Mouse (Mus musculus) embryo, embryonic 10.5 days (tissue): ENCODE measurements around the gene Lpp.

ENCODE experiments used
- DNase-seq: peaks from one replicate; pipeline ENCODE4 v3.0.0-alpha.2; 2015; ENCODE audit warnings: low spot score

The Lpp gene

DNA sequence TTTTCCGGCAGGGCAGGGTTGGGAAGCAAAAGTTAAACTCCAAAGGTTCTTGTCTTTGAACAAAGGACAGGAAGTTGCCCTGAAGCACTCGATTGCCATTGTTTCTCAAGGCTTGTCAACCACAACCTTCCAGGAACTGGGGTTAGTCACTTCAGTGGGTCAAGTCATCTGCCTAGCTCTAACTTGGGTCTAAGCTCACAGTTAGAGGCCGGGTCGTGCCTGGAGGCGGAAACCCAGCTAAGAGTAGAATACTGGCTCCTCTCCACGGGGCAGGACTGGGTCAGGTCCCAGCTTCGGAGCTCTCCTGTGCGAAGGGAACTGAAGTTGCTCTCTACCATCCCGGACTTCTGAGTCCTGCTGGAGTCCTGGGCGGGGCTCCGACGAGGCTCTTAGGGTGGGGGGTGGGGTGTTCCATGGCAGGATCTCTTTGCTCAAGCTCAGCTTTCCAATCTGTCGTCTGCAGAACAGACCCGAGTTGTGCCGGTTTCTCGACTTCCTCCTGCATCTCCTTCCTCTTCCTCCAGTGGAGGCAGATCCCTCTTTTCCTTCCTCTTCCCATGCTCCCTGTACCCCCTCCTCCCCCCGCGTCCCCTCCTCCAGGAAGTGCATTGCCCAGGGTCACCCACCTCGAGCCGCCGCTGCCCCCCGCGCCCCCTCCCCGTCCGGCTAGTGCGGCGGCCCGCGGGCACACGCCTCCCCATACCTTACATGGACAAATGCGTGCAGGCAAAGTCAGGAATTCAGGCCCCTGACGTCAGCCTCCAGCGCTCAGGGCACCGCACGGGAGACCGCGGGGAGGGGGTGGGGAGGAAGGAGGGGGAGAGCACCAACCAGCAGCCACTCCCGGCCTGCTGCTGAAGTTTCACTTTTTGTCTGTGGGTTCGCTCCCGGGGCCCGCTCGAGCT is at the start of gene Lpp:
TSS of gene Lpp (plus strand) at position 857 of the 905 bp plus-strand sequence.
- DNase-seq, result peak; percentile 91

- peak; percentile 44 for DNase-seq
These were observed 45.5 kb upstream of the Lpp start for GRCm38 (mm10) chr16:24347582-24348411.

GRCm38 (mm10) chr16:24350306-24350705 is 43.0 kb upstream of the Lpp start:
- DNase-seq, result no peak

GRCm38 (mm10) chr16:24350751-24351150 is 42.6 kb upstream of the Lpp start:
- DNase-seq, result no peak

DNA sequence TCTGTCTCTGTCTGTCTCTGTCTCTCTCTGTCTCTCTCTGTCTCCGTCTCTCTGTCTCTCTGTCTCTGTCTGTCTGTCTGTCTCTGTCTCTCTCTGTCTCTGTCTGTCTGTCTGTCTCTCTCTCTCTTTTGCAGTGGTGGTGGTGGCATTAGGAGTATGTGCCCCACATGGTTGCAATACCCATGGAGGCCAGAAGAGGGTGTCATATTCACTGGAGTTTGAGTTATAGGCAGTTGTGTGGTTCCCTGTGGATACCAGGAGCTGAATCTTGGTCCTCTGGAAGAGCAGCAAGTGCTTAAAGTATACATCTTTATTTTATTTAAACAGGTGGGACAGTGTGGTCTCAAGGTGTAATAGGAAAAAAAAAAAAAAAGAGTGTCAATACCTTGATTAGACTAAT is 41.5 kb upstream of the Lpp start:
- DNase-seq, result no peak

GRCm38 (mm10) chr16:24353816-24354215 is 39.5 kb upstream of the Lpp start:
- no peak for DNase-seq

DNA sequence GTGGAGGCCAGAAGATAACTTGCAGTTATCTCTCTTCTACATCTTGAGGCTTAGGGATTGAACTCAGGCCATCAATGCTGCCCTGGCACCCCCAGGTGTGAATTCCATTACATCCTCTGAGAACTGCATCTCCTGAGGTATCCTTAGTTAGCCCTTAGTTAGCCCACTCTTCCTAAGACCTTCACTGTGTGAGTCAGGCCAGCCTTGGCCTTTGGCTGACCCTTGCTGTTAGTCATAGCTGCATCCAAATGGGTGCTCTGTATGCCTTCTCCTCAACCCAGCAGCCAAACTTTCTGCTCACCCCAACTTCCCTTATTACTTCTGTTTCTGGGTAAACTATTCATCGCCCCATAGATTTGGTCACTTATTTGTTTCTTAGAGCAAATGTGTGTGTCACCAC is 31.6 kb upstream of the Lpp start:
- DNase-seq, result no peak

- no peak for DNase-seq
These were observed 29.1 kb upstream of the Lpp start for GRCm38 (mm10) chr16:24364030-24364687.

GRCm38 (mm10) chr16:24365900-24366299 is 27.4 kb upstream of the Lpp start:
- no peak for DNase-seq

DNA sequence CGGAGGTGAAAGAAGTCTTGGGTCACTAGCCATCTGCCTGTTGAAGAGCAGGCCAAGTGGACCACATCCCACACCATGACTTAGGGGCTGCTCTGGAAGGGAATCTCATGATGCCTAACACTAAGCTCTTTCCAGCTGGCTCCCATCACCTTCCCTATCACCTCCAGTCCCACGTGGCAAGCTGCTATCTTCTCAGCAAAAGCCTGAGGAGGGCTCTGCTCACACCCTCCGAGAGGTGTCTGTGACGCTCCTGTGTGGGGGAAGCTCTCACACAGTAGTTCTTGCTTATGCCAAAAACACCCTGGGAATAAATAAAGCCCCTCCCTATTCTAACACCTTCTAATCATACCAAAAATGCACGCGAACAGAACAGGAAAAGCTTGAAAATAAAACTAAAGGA is 26.2 kb upstream of the Lpp start:
- DNase-seq, result no peak

- DNase-seq, result no peak
These were observed 25.8 kb upstream of the Lpp start for GRCm38 (mm10) chr16:24367506-24367905.

DNA sequence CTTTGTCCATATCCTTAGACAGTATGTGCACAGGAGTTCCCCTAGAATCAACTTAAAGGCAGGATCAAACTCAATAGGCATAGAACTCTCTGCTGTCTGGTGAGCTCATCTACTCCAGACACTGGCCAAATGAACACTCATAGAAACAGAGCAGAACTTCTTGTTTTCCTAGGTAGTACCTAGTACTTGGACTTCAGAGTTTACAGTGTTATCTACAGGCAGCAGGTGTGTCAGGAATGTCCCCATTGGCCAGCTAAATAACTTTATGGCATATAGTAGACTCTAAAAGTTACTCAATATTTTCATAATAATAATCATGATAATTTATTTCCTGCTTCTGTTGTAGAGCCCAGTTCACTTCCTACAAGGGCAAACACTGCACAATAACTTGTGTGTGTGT is 16.8 kb upstream of the Lpp start:
- DNase-seq, result no peak

DNA sequence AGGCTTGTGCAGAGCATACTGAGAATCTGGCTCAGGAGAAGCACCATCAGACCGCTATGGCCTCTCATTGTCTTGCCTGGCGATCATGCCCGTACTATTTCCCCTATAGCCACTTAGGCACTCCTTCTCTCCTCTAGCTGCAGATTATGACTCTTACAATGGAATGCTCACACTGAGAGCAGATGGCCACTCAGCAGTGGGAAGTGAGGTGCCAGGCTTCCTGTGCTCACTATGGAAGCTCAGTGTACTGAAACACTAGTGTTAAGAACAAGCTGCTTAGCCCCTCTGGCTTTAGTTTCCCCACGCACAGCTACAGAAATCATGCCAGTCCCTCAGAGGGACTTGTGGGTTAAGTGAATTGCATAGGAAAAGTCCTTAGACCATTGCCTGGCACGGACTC is 2.7 kb upstream of the Lpp start:
- no peak for DNase-seq

DNA sequence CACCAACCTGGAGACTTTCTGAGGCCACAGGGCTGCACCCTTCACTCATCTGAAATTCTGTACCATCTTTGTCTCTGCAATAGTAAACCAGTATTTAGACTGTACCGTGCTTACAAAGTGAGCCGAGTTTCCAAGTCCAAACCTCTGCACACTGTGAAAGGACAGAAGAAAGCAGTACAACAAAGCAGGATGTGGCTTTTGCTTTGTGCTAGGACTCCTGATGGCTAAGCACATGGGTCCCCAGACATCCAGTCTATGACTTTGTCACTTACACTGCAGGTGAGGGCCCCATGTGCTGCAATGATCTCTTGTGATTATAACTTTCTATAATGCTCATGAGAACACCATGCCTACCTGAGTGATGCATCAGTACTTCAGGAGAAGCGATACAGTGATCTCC is 2.2 kb upstream of the Lpp start:
- DNase-seq, result no peak

GRCm38 (mm10) chr16:24391901-24392300 is 1.4 kb upstream of the Lpp start:
- DNase-seq, result no peak

GRCm38 (mm10) chr16:24393556-24394210 is 376 bp downstream of the Lpp start:
- DNase-seq, result no peak

DNA sequence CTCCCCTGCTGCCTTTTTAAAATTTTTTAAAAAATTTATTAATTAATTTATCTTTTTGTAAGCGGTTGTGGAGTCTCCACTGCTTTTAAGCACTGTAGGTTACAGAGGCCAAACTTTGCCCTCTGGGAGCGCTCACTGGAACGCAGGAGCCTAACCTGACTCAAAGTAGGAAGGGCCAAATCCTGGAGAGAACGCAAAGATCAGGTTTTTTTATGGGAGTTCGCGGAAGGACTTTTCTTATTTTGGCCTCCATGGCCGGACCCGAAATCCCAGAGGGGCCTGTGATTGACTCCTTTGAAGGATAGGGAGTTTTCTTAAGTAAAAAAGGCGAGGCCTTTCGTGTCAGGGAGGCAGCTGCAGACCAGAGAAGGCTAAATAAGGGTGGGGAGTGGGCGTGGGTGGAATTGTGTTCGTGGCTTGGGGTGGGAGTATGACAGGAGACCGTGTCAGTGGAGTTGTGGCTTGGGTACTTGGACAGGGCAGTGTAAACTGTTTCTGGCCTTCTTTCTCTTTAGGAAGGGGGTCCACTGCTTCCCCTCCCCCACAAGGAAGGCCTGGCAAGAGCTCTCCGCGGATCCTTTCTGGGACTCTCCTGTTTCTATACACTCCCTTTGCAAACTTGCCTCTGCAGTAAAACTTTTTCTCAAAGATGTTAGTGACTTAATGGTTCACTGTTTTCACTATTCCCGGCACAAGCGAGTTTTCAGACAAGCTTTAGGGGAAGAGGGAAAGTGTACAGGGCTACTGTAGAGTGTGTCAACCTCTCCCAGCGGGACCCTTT is 1.1 kb downstream of the Lpp start:
- DNase-seq, result peak; percentile 62

- DNase-seq, result no peak
These were observed 1.8 kb downstream of the Lpp start for GRCm38 (mm10) chr16:24395100-24395499.

DNA sequence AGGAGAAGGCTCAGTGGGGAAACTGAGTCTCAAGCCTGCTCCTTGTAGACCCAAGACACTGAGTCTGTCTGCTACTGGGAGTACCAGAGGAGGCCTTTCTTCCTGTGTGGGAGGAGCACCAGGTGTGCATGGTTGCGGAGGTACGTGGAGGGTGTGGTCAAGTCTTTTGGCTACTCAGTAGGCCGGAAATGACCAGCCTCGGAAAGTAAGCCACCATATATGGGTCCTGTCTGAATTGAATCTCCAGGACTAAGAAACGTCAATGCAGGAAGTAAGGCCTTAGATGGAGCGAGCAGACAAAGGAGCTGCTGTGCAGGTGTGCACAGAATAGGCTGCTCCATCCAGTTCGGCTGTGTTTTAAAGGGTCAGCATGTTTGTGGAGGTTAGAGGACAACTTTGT is 3.2 kb downstream of the Lpp start:
- no peak for DNase-seq

DNA sequence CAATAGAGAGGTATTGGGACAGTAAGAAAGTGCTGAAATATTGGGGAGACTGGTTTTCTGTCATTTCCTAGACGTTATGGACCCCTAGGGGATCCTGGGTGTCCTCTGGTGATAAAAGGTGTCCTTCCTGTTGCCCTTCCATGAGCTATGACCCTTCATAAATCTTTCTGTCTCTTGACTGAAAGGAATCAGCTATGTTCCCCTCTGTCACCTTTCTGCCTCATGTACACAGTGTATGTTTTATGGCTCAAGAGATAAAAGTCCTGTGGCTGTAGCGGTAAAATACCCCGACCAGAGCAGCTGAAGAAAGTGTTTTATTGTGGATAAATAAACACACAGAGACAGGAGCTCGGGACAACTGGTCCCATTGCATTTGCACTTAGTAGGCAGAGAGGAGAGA is 5.2 kb downstream of the Lpp start:
- no peak for DNase-seq

GRCm38 (mm10) chr16:24398893-24399292 is 5.6 kb downstream of the Lpp start:
- no peak for DNase-seq
